Mouse (Mus musculus) liver, embryonic 18 days (tissue): Measurements from ENCODE around the gene Zfp984. TPM values are rescaled to one million over a fixed set of nuclear protein-coding genes. Genes with fewer than 3 reads are reported as not detected.

Source experiments
- polyA plus RNA-seq: library from polyadenylated mRNA; depleted of rRNA; stranded (reverse); fragments of >200 nt; gene quantifications from 2 replicates; pipeline ENCODE4 v1.2.3, GENCODE M21; 2012; rRNA removed

Zfp984 gene
- 2.3 TPM in 2 replicates for polyA plus RNA-seq

DNA sequence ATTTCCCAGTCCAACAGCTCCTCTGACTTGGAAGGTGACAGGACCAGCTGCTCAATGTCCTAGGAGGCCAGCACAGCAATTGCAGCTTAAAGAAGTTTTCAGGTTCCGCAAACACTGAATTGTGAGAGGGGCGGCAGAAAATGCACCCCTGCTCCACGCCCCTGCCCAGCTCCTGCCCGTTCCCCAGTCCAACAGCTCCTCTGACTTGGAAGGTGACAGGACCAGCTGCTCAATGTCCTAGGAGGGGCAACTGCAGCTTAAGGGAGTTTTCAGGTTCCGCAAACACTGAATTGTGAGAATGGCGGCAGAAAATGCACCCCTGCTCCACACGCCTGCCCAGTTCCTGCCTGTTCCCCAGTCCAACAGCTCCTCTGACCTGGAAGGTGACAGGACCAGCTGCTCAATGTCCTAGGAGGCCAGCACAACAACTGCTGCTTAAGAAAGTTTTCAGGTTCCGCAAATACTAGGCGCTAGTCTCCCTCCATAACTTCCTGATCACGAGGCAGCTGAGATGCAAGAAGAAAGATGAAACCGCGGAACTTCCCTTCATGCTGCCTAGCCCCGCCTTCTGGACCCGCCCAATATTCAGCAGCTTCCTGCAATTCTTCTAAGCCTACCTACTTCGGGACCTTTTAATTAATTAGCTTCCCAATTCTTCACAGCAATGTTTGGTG, at the start of gene Zfp984:
TSS of gene Zfp984 (minus strand) at position 497 of the 674 bp plus-strand sequence.

DNA sequence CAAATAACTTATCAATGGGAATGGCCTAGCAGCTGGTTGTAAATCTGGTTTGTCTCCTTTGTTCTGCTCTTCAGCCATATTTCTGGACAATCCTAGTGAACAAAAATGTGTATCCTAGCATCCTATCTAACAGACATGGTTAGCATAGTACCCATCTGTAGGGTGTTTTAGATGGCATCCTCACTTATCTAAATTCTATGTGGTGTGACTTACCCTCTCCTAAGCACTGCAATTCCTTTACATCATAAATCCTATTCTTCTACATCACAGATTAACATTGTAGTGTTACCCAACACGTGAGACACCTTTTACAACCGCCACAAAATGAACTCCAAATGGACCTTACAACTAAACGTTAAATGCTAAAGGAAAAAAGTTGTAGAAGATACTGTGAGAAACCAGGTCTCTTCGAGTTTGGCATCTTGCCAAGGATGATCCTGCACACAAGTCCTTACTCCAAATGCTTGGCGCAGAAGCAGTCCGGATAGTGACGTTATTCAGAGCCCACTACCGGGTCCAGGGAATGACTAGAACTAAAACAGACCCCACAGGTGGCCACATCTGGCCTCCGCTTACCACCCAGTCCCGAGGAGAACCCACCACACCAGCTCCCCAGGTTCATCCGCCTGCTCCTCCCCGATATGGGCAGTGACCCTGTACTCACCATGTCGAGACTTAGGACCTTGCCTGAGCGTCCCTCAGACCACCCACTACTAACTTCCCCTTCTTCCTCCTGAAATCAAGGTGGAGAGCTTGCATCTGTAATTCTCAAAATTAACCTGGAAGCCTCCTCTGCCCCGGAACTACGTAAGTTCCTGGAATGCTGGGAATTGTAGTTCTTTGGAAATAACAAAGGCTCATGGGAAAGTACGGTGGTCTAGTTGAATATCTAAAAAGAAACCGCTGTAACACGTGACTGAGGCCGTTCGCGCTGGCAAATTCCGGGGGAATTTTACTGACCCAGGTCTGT, 38.3 kb upstream of the Zfp984 start, which contains the start of gene Zfp933:
TSS of gene Zfp933 (minus strand) at position 753 of the 970 bp plus-strand sequence.

Other genes starting within 250 kb of the Zfp984 start
- 0.48 and 0.61 TPM in 2 replicates for gene Zfp979, start 167.3 kb downstream of the Zfp984 start, polyA plus RNA-seq
- 0.01 TPM in 1 of 2 replicates, not detected in the other for gene Zfp534, start 107.2 kb downstream of the Zfp984 start, polyA plus RNA-seq
- gene Zfp933, start 38.6 kb upstream of the Zfp984 start, polyA plus RNA-seq = 1.2 and 1.3 TPM in 2 replicates
- gene Miip, start 59.0 kb upstream of the Zfp984 start, polyA plus RNA-seq = 26.8 and 33.3 TPM in 2 replicates
- gene Fv1, start 59.2 kb upstream of the Zfp984 start, polyA plus RNA-seq = 2.0 and 2.9 TPM in 2 replicates
- gene Mfn2, start 94.9 kb upstream of the Zfp984 start, polyA plus RNA-seq = 9.5 and 11.6 TPM in 2 replicates
- 17.1 and 17.6 TPM in 2 replicates for gene Plod1, start 127.0 kb upstream of the Zfp984 start, polyA plus RNA-seq
- gene 2510039O18Rik, start 131.1 kb upstream of the Zfp984 start, polyA plus RNA-seq = 20.5 and 23.8 TPM in 2 replicates
- not detected in 2 replicates for gene Nppb, start 176.0 kb upstream of the Zfp984 start, polyA plus RNA-seq
- gene Nppa, start 190.9 kb upstream of the Zfp984 start, polyA plus RNA-seq = not detected in 2 replicates
- gene Clcn6, start 229.0 kb upstream of the Zfp984 start, polyA plus RNA-seq = 3.3 and 3.8 TPM in 2 replicates
- 16.6 and 18.3 TPM in 2 replicates for gene Mthfr, start 229.3 kb upstream of the Zfp984 start, polyA plus RNA-seq